Mouse (Mus musculus) lung, postnatal 0 days (tissue): ENCODE measurements at regions not wholly inside any gene's neighbourhood (a gene's known extent, or its start where the extent isn't known, plus 50 kb on each side); places are given as distances from the start of the nearest gene placed in this dataset.

Experiments
- ATAC-seq: fragments of 200-750 bp; cut with Nextera tagmentation; 2 replicates; pipeline ENCODE4 v1.8.0; 2017; ENCODE audit warnings: moderate library complexity
- DNase-seq: peaks from one replicate; pipeline ENCODE4 v3.0.0-alpha.2; 2016; ENCODE audit warnings: low spot score
- H3K27ac ChIP-seq: fragments of 300-500 bp; sonication (generic); 2 replicates; pipeline ENCODE4 v1.5.1; 2014; ENCODE audit warnings: antibody characterized with exemption, mild to moderate bottlenecking, low read length, mixed read lengths
- H3K27me3 ChIP-seq: fragments of 300-500 bp; sonication (generic); replicated peaks from 2 replicates; pipeline ENCODE4 v1.6.1; 2014; ENCODE audit warnings: low read length, mixed read lengths; ENCODE audit not compliant: insufficient read depth
- H3K36me3 ChIP-seq: fragments of 300-500 bp; sonication (generic); 2 replicates; pipeline ENCODE4 v1.6.1; 2014; ENCODE audit warnings: low read length, mixed read lengths; ENCODE audit not compliant: insufficient read depth
- H3K4me1 ChIP-seq: fragments of 300-500 bp; sonication (generic); 2 replicates; pipeline ENCODE4 v1.6.1; 2014; ENCODE audit warnings: antibody characterized with exemption, low read depth, low read length, mixed read lengths; ENCODE audit not compliant: insufficient read depth
- H3K4me2 ChIP-seq: fragments of 300-500 bp; sonication (generic); replicated peaks from 2 replicates; pipeline ENCODE4 v1.6.1; 2014; ENCODE audit warnings: low read depth, mild to moderate bottlenecking, low read length, moderate library complexity, mixed read lengths
- H3K4me3 ChIP-seq: fragments of 300-500 bp; sonication (generic); 2 replicates; pipeline ENCODE4 v1.5.1; 2014; ENCODE audit warnings: low read depth, low read length
- H3K9ac ChIP-seq: fragments of 300-500 bp; sonication (generic); replicated peaks from 2 replicates; pipeline ENCODE4 v1.6.1; 2014; ENCODE audit warnings: low read depth, mild to moderate bottlenecking
- H3K9me3 ChIP-seq: fragments of 300-500 bp; sonication (generic); 2 replicates; pipeline ENCODE4 v1.6.1; 2016; ENCODE audit warnings: low read length, mixed read lengths
- CTCF ChIP-seq: IDR thresholded peaks from 2 replicates; pipeline ENCODE4 v1.5.1; 2016; ENCODE audit warnings: antibody characterized with exemption, mild to moderate bottlenecking
- EP300 ChIP-seq: IDR thresholded peaks from 2 replicates; pipeline ENCODE4 v1.6.1; 2016; ENCODE audit warnings: antibody characterized with exemption, mild to moderate bottlenecking, control low read depth
- WGBS: fragments of 180-500 bp; shearing (Covaris S2); extraction: QIAGEN DNeasy Blood & Tissue Kit; methylation state at CpG from one replicate; pipeline ENCODE4 v1.1.7; 2014; 5-methylcytosine and 5-hydroxymethylcytosine counted together

DNA sequence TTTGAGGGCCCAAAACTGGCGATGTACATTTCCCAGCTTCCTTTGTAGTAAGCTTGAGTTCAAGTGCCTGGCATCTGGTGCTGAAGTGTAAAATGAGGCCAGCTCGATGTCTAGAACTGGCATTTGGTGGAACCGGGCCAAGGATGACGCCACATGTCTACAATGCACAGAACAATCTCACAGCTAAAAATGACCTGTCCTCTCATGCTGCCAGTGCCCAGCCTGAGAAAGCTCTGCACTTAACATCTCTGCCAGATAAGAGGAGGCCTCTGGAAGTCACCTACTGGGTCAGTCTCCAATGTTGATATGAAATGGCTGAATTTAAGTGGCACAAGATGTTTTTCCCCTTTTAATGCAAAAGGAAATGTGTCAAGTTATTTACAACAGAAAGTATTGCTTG lies 354.4 kb downstream of the Tox3 start:
- no peak overlapping the region for H3K27ac ChIP-seq
- 72% methylated on average over 4 of the region's 4 CpGs for WGBS
- DNase-seq (no peak), ATAC-seq (no peak)
- no peak overlapping the region for H3K4me3 ChIP-seq
- H3K9me3 ChIP-seq: no peaks in the 10 kb centered on the region
- no peaks in the 10 kb centered on the region for H3K36me3 ChIP-seq
- no peaks in the 10 kb centered on the region for H3K27me3 ChIP-seq
- no peaks in the 10 kb centered on the region for H3K4me1 ChIP-seq
- no peak overlapping the region for H3K9ac ChIP-seq
- no peak overlapping the region for H3K4me2 ChIP-seq
- TF ChIP-seq CTCF (no peak), EP300 (no peak)

DNA sequence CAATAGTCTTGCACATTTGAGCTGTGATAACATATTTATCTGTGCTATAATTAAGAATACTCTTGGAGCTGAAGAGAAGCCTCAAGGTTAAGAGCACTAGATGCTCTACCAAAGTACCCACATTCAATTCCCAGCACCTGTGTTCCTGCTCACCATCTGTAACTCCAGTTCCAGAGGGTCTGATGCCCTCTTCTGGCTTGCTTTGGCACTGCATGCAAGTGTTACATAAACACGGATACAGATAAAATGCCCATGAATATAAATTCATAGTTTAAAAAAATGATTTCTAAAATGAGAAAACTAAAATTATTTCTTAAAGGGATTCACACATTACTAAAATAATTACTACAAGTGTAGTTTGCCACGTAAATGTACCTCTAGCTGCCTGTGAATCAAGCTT lies 364.3 kb downstream of the Tox3 start:
- H3K4me2 ChIP-seq: no peak overlapping the region
- no peaks in the 10 kb centered on the region for H3K4me1 ChIP-seq
- TF ChIP-seq CTCF (no peak; the same call in 1 of the 2 replicates), EP300 (no peak)
- 78% methylated on average over 2 of the region's 2 CpGs for WGBS
- H3K36me3 ChIP-seq: no peaks in the 10 kb centered on the region
- no peak overlapping the region for H3K9ac ChIP-seq
- H3K4me3 ChIP-seq: no peak overlapping the region
- no peaks in the 10 kb centered on the region for H3K9me3 ChIP-seq
- H3K27ac ChIP-seq: no peak overlapping the region
- H3K27me3 ChIP-seq: no peaks in the 10 kb centered on the region
- no peak for ATAC-seq
- DNase-seq: no peak

DNA sequence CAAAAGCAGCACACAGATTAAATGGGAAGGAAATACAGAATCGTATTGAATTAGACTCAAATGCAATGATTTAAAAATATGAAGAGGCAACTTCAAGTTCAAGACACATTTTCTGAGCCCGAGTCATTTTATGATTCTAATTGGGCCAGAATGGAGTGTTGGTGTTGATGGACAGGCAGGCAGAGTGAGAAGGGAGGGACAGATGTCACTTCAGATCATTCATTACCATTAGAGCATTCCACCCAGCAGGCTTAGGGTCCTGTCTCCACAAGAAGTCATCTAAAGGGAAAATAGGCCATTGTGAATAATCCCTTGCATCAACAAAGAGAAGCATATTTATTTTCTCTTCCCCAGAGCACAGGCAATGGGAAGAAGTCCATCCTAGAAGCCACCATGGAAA lies 365.6 kb downstream of the Tox3 start:
- ATAC-seq: no peak
- no peak for TF ChIP-seq EP300
- TF ChIP-seq CTCF: no peak
- no peak overlapping the region for H3K9ac ChIP-seq
- 72% methylated on average over 2 of the region's 2 CpGs for WGBS
- no peak overlapping the region for H3K4me2 ChIP-seq
- no peak overlapping the region for H3K27ac ChIP-seq
- H3K9me3 ChIP-seq: no peaks in the 10 kb centered on the region
- H3K27me3 ChIP-seq: no peaks in the 10 kb centered on the region
- no peak overlapping the region for H3K4me3 ChIP-seq
- no peaks in the 10 kb centered on the region for H3K36me3 ChIP-seq
- no peaks in the 10 kb centered on the region for H3K4me1 ChIP-seq
- DNase-seq: no peak

DNA sequence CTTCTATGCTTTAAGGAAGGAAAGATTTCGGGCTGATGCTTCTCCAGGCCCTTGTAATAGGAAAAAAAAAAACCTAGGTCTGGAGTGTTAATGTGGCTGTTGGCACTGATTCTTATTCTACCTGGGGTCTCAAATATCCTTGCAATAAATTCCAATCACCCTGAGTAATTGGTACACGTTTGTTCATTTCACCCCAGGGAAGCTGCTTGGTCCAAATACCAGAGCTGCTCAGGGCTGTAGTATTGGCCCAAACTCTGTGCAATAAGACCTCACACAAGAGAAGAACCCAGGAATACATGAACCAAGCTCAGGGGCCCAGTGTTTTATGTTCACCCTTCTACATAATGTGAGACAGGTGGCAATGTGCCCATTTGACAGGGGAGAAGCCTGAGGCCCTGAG lies 366.8 kb downstream of the Tox3 start:
- WGBS: 84% methylated on average over 2 of the region's 2 CpGs

DNA sequence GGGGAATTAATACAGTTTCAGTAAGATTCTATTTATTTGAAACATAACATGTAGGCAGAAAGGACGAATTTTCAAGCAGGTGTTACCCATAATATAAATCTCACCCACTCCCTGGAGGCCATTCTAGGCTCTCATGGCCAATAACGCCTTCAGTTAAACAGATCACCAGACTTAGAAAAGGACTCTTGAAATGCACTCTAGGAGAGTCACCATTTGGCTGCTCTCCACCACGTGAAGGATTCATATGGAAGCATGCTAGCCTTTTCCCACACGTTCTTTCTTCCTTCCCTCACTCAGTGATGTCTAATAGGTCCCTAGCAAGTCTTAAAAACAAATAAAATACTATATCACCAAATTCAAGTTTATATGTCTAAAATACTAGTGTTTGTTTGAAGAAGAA lies 367.7 kb downstream of the Tox3 start:
- 50% methylated on average over 4 of the region's 4 CpGs for WGBS
- TF ChIP-seq CTCF: no peak
- TF ChIP-seq EP300: no peak
- H3K36me3 ChIP-seq: no peaks in the 10 kb centered on the region

More for the DNA sequence above, 366.8 kb downstream of the Tox3 start:
- H3K36me3 ChIP-seq: no peaks in the 10 kb centered on the region
- no peaks in the 10 kb centered on the region for H3K9me3 ChIP-seq
- no peak overlapping the region for H3K27ac ChIP-seq
- H3K9ac ChIP-seq: no peak overlapping the region
- no peaks in the 10 kb centered on the region for H3K27me3 ChIP-seq
- no peak for DNase-seq
- no peak overlapping the region for H3K4me3 ChIP-seq
- no peak overlapping the region for H3K4me2 ChIP-seq
- no peaks in the 10 kb centered on the region for H3K4me1 ChIP-seq
- TF ChIP-seq EP300: no peak
- no peak for TF ChIP-seq CTCF
- ATAC-seq: no peak

DNA sequence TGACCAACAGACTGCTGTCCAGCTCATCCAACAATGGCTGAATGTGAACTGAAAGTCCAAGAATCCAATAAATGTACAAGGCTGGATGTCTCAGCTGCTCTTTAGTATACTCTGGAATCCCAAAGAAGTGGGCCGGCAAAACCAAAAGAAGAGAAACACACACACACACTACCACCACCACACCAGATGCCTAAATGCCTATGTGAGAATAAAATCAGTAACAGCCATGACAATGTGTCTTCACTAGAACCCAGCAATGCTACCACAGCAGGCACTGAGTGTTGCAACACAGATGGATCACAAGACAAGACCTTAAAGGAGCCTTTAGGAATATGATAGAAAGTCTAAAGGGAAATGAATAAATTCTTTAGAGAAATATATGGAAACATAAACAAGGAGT lies 385.3 kb downstream of the Tox3 start:
- DNase-seq: no peak
- 80% methylated on average over 1 of the region's 1 CpGs for WGBS
- no peaks in the 10 kb centered on the region for H3K9me3 ChIP-seq
- H3K36me3 ChIP-seq: no peaks in the 10 kb centered on the region
- H3K4me1 ChIP-seq: no peaks in the 10 kb centered on the region
- H3K27me3 ChIP-seq: no peaks in the 10 kb centered on the region
- no peak for TF ChIP-seq EP300
- no peak for TF ChIP-seq CTCF
- no peak overlapping the region for H3K27ac ChIP-seq
- ATAC-seq: no peak
- H3K4me2 ChIP-seq: no peak overlapping the region
- H3K4me3 ChIP-seq: no peak overlapping the region
- H3K9ac ChIP-seq: no peak overlapping the region

More for the DNA sequence above, 367.7 kb downstream of the Tox3 start:
- no peaks in the 10 kb centered on the region for H3K27me3 ChIP-seq
- H3K27ac ChIP-seq: no peak overlapping the region
- H3K9ac ChIP-seq: no peak overlapping the region
- H3K4me3 ChIP-seq: no peak overlapping the region
- ATAC-seq (no peak), DNase-seq (no peak)
- no peak overlapping the region for H3K4me2 ChIP-seq
- H3K9me3 ChIP-seq: no peaks in the 10 kb centered on the region
- no peaks in the 10 kb centered on the region for H3K4me1 ChIP-seq

DNA sequence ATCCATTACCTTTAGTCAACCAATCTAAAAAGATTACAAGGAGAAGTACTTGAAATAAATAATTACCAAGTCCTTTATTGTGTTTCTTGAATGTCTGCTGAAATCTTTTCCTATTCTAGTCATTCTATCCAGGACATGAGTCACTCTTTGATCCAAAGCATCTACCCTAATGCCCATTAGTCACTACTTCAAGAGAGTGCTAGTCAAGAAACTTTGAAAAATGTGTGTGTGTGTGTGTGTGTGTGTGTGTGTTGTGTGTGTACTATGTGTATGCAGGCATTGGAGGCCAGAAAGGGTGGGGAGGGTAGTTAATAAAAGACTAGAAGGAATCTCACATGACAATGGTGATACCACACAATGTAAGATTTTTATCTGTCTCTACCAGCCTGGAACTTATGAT lies 390.7 kb downstream of the Tox3 start:
- DNase-seq: no peak
- no peak overlapping the region for H3K9ac ChIP-seq
- no peaks in the 10 kb centered on the region for H3K4me1 ChIP-seq
- TF ChIP-seq CTCF (no peak), EP300 (no peak)
- H3K4me2 ChIP-seq: no peak overlapping the region
- H3K4me3 ChIP-seq: no peak overlapping the region
- no peak for ATAC-seq
- H3K27me3 ChIP-seq: no peaks in the 10 kb centered on the region
- H3K36me3 ChIP-seq: no peaks in the 10 kb centered on the region
- no peaks in the 10 kb centered on the region for H3K9me3 ChIP-seq
- no peak overlapping the region for H3K27ac ChIP-seq
